ENCODE assay signal across 10 mouse cellular contexts in genomic region chr10:122038554-122038953, GRCm38 (mm10). TPM values are rescaled to one million over a fixed set of nuclear protein-coding genes. Genes with fewer than 3 reads are reported as not detected.
A peak's percentile ranks its signal among the peaks of the same experiment; 100 is the strongest.
DNase-seq lines count a peak whose midpoint lies in the region; ATAC-seq and TF ChIP-seq lines count a peak whose summit lies in the region.
"Had no signal": no experiment of that assay in that cellular context is flagged by ENCODE, and none has a peak within 500 bp of the region (broad histone marks: within the 10 kb centered on the region; RNA-seq: fewer than 3 reads in every experiment).

No protein-coding gene starts in this region.

- no peak overlapping the region for H3K27ac ChIP-seq in heart, embryonic 15.5 days
- H3K27ac ChIP-seq in ES-E14 (ENCODE audit: insufficient read depth, low read depth, low read length, poor library complexity, severe bottlenecking) = no peak overlapping the region
- H3K27ac ChIP-seq in hindbrain, embryonic 16.5 days (ENCODE audit: low read depth, low read length) = no peak overlapping the region
- no peak overlapping the region for H3K27ac ChIP-seq in thymus, adult 2 months (ENCODE audit: control insufficient read depth, insufficient read depth, low read length)
- H3K27ac ChIP-seq: liver, embryonic 14.5 days had no signal

- in situ Hi-C loops in ES-E14 (cut with MboI; ENCODE audit: low sequenced_read_pairs in 2 of 2, unreplicated experiment in 2 of 2) = loop anchor here in 1 of 2 experiments (25.0 kb wide), 1 partner anchor 276 kb away; no protein-coding TSS in a partner anchor

- TF ChIP-seq POLR2A in thymus, adult 2 months (IDR thresholded peaks at IDR 0.05; ENCODE audit: control insufficient read depth, extremely low read depth, insufficient read depth, low read length, poor library complexity) = no peak

- H3K9ac ChIP-seq in heart, embryonic 15.5 days = no peak overlapping the region
- no peak overlapping the region for H3K9ac ChIP-seq in ES-E14 (ENCODE audit: insufficient read depth, low read depth, low read length, poor library complexity, severe bottlenecking)
- H3K9ac ChIP-seq in hindbrain, embryonic 16.5 days (ENCODE audit: low read depth, low read length) = no peak overlapping the region
- H3K9ac ChIP-seq: liver, embryonic 14.5 days had no signal

- no peak for TF ChIP-seq CTCF in thymus, adult 2 months (IDR thresholded peaks at IDR 0.05; ENCODE audit: borderline replicate concordance, control insufficient read depth, extremely low read depth, insufficient read depth, low read length, poor library complexity)

- H3K36me3 ChIP-seq in heart, embryonic 15.5 days = no peaks in the 10 kb centered on the region
- H3K36me3 ChIP-seq in ES-E14 (ENCODE audit: control insufficient read depth, insufficient read depth, low read length, poor library complexity, severe bottlenecking) = no peaks in the 10 kb centered on the region
- H3K36me3 ChIP-seq in hindbrain, embryonic 16.5 days (ENCODE audit: control insufficient read depth, insufficient read depth, low read length) = no peaks in the 10 kb centered on the region
- H3K36me3 ChIP-seq in thymus, adult 2 months (ENCODE audit: control insufficient read depth, insufficient read depth, low read length) = no peaks in the 10 kb centered on the region

- H3K4me1 ChIP-seq in heart, embryonic 15.5 days (replicated peaks) = no peaks in the 10 kb centered on the region
- H3K4me1 ChIP-seq in ES-E14 (ENCODE audit: control insufficient read depth in 2 of 2, insufficient read depth in 2 of 2, low read length in 2 of 2, poor library complexity in 1 of 2) = 0 out of 4 replicates have a peak, but pooled peaks cover 0 to 2% of the 10 kb centered on the region in 2 experiments
- H3K4me1 ChIP-seq in hindbrain, embryonic 16.5 days (ENCODE audit: control insufficient read depth, insufficient read depth, low read depth, low read length) = peaks cover 3% of the 10 kb centered on the region
- no peaks in the 10 kb centered on the region for H3K4me1 ChIP-seq in thymus, adult 2 months (replicated peaks; ENCODE audit: control insufficient read depth, insufficient read depth, low read length)

- 0 out of 2 replicates have a peak, but pooled peaks cover 7% of the 10 kb centered on the region for H3K9me3 ChIP-seq in heart, embryonic 15.5 days (replicated peaks)
- H3K9me3 ChIP-seq in ES-E14 (ENCODE audit: control insufficient read depth, insufficient read depth, low read depth, low read length) = no peaks in the 10 kb centered on the region
- no peaks in the 10 kb centered on the region for H3K9me3 ChIP-seq in hindbrain, embryonic 16.5 days (ENCODE audit: control insufficient read depth, low read length)

- no peak overlapping the region for H3K4me2 ChIP-seq in heart, embryonic 15.5 days
- H3K4me2 ChIP-seq in hindbrain, embryonic 16.5 days (ENCODE audit: low read length) = no peak overlapping the region

- H3K4me3 ChIP-seq in heart, embryonic 15.5 days = no peak overlapping the region
- H3K4me3 ChIP-seq in ES-E14 (ENCODE audit: insufficient read depth in 1 of 2, low read depth in 1 of 2, low read length in 2 of 2, poor library complexity in 1 of 2, severe bottlenecking in 1 of 2) = 0 out of 4 replicates have a peak overlapping the region, but pooled peaks of 1 of the 2 experiments have one; percentile 16
- H3K4me3 ChIP-seq in hindbrain, embryonic 16.5 days (ENCODE audit: low read length) = no peak overlapping the region
- no peak overlapping the region for H3K4me3 ChIP-seq in thymus, adult 2 months (ENCODE audit: control insufficient read depth, insufficient read depth, low read length)
- H3K4me3 ChIP-seq: erythroblast, embryonic 14.5 days had no signal

- H3K27me3 ChIP-seq in heart, embryonic 15.5 days = no peaks in the 10 kb centered on the region
- no peaks in the 10 kb centered on the region for H3K27me3 ChIP-seq in hindbrain, embryonic 16.5 days (replicated peaks; ENCODE audit: control insufficient read depth, insufficient read depth, low read length)
- no peaks in the 10 kb centered on the region; the same call in 1 of the 2 replicates for H3K27me3 ChIP-seq in thymus, adult 2 months (ENCODE audit: control insufficient read depth, insufficient read depth, low read length)

- ATAC-seq in heart, embryonic 15.5 days (replicated peaks; ENCODE audit: insufficient number of reproducible peaks, insufficient read depth, low FRiP score, low read depth) = peak; percentile 64; the same call in 1 of the 2 replicates
- ATAC-seq in hindbrain, embryonic 16.5 days = 0 out of 2 replicates have a peak, but pooled peaks have one; percentile 41
- peak; percentile 71 for ATAC-seq in megakaryocyte, adult 5-6 weeks (ENCODE audit: poor library complexity, severe bottlenecking)

- DNase-seq in heart, postnatal 25 days (ENCODE audit: low spot score) = no peak
- no peak for DNase-seq in ES-E14 (ENCODE audit: low read depth, low spot score)
- no peak for DNase-seq in spleen, postnatal 14 days (ENCODE audit: low spot score in 2 of 2)
- DNase-seq in cerebellum, adult 9-10 months = no peak
- DNase-seq in thymus, adult 2 months = no peak

- intact Hi-C loops in heart, postnatal 25 days (cut with DNase I) = no loop called here

- 58% methylated on average over 3 of the region's 3 CpGs for WGBS in heart, embryonic 15.5 days
- 58% methylated on average over 3 of the region's 3 CpGs for WGBS in hindbrain, embryonic 16.5 days
- 50% methylated on average over 3 of the region's 3 CpGs for WGBS in thymus, adult 2 months

TF ChIP-seq in ES-E14, 5 proteins besides CTCF, POLR2A, EP300 and RAD21:
- TF ChIP-seq ZC3H11A (IDR thresholded peaks at IDR 0.05; ENCODE audit: borderline replicate concordance, low read depth, low read length) (no peak), HCFC1 (IDR thresholded peaks at IDR 0.05; ENCODE audit: borderline replicate concordance, insufficient read depth, low read length) (peak; percentile 91)

RNA-seq across cellular contexts. Expression of gene Srgap1, which starts 8.6 kb away (rescaled TPM):
- polyA plus RNA-seq in heart, embryonic 15.5 days (2015; fragmentation: Nextera tagmentation; extraction: Ambion mirVana) = 7.1 and 7.6 TPM in 2 replicates
- 1 to 10 TPM; 2.0 to 2.4 TPM for total RNA-seq in heart, postnatal 25 days (2021)
- 0.94 and 1.6 TPM in 2 replicates for total RNA-seq in ES-E14 (2012; rRNA removed)
- 28.5 and 29.2 TPM in 2 replicates for polyA plus RNA-seq in hindbrain, embryonic 16.5 days (2015; fragmentation: Nextera tagmentation; extraction: Ambion mirVana)
- 0.07 and 0.18 TPM in 2 replicates for total RNA-seq in megakaryocyte, adult 5-6 weeks (2015)
- 0.07 and 1.1 TPM in 2 replicates for total RNA-seq in megakaryocyte, adult 5-6 weeks (2017)
- polyA plus RNA-seq in thymus, adult 2 months (2012; rRNA removed) = 1.0 and 1.2 TPM in 2 replicates

RNA-seq across cellular contexts. Expression of gene Rxylt1, which starts 58.6 kb away (rescaled TPM):
- 42.5 and 42.9 TPM in 2 replicates for polyA plus RNA-seq in heart, embryonic 15.5 days (2015; fragmentation: Nextera tagmentation; extraction: Ambion mirVana)
- 10 to 100 TPM; 32.9 to 34.1 TPM for total RNA-seq in heart, postnatal 25 days (2021)
- 49.9 TPM in 2 replicates for total RNA-seq in ES-E14 (2012; rRNA removed)
- polyA plus RNA-seq in hindbrain, embryonic 16.5 days (2015; fragmentation: Nextera tagmentation; extraction: Ambion mirVana) = 45.2 and 45.6 TPM in 2 replicates
- total RNA-seq in megakaryocyte, adult 5-6 weeks (2015) = 19.9 and 24.9 TPM in 2 replicates
- total RNA-seq in megakaryocyte, adult 5-6 weeks (2017) = 19.4 and 43.1 TPM in 2 replicates
- 4.0 and 4.6 TPM in 2 replicates for polyA plus RNA-seq in thymus, adult 2 months (2012; rRNA removed)
